Mouse (Mus musculus): ENCODE results near the gene Rab27a. TPM values are rescaled to one million over a fixed set of nuclear protein-coding genes. Genes with fewer than 3 reads are reported as not detected.

Rab27a gene
- polyA plus RNA-seq, 1 experiment: 14.8 TPM

GRCm38 (mm10) chr9:73090121-73090520 lies 45.5 kb downstream of the Rab27a start:
- no peaks in the 10 kb centered on the region for H3K27me3 ChIP-seq (ENCODE audit: control insufficient read depth, insufficient read depth, low read length)
- H3K36me3 ChIP-seq (ENCODE audit: control insufficient read depth, insufficient read depth, low read length): no peaks in the 10 kb centered on the region
- no peak overlapping the region for H3K27ac ChIP-seq (ENCODE audit: control insufficient read depth, insufficient read depth, low read depth, low read length)
- no peak for TF ChIP-seq POLR2A (IDR thresholded peaks at IDR 0.05; ENCODE audit: control insufficient read depth, low read depth, low read length)
- TF ChIP-seq CTCF (IDR thresholded peaks at IDR 0.05; ENCODE audit: control insufficient read depth, insufficient read depth, insufficient replicate concordance, low read depth, low read length): no peak
- no peak overlapping the region for H3K4me3 ChIP-seq (ENCODE audit: control insufficient read depth, low read depth, low read length)
- H3K4me1 ChIP-seq (ENCODE audit: control insufficient read depth, insufficient read depth, low read length): peaks cover 2% of the 10 kb centered on the region; the same call in 1 of the 2 replicates

DNA sequence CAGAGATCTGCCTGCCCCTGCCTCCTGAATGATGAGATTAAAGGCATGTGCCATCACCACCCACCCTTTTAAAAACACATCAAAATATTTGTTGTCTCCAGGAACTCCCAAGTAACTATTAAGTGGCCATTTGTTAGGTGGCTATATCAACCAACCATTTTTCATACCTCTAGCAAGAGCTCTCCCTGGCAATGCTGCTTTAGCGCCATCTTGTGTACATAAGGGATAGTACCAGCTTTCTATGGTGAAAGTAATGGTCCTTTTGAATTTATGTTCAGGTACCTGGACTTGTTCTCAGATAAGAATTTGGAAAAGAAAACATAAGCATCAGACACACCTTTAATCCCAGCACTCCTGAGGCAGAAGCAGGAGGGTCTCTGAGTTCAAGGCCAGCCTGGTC lies 47.1 kb downstream of the Rab27a start:
- Histone ChIP-seq H3K4me1 (ENCODE audit: control insufficient read depth, insufficient read depth, low read length) (peaks cover 2% of the 10 kb centered on the region; the same call in 1 of the 2 replicates), H3K27ac (ENCODE audit: control insufficient read depth, insufficient read depth, low read depth, low read length) (no peak overlapping the region), H3K4me3 (ENCODE audit: control insufficient read depth, low read depth, low read length) (no peak overlapping the region), H3K27me3 (ENCODE audit: control insufficient read depth, insufficient read depth, low read length) (no peaks in the 10 kb centered on the region), H3K36me3 (ENCODE audit: control insufficient read depth, insufficient read depth, low read length) (no peaks in the 10 kb centered on the region)
- TF ChIP-seq CTCF (IDR thresholded peaks at IDR 0.05; ENCODE audit: control insufficient read depth, insufficient read depth, insufficient replicate concordance, low read depth, low read length): no peak; the same call in 1 of the 2 replicates
- TF ChIP-seq POLR2A (IDR thresholded peaks at IDR 0.05; ENCODE audit: control insufficient read depth, low read depth, low read length): no peak

- peaks cover 2% of the 10 kb centered on the region; the same call in 1 of the 2 replicates for H3K4me1 ChIP-seq (ENCODE audit: control insufficient read depth, insufficient read depth, low read length)
- TF ChIP-seq POLR2A (IDR thresholded peaks at IDR 0.05; ENCODE audit: control insufficient read depth, low read depth, low read length) (peak; percentile 49; the same call in 1 of the 2 replicates), CTCF (IDR thresholded peaks at IDR 0.05; ENCODE audit: control insufficient read depth, insufficient read depth, insufficient replicate concordance, low read depth, low read length) (no peak)
- H3K4me3 ChIP-seq (ENCODE audit: control insufficient read depth, low read depth, low read length): peak overlapping the region; percentile 81
- peak overlapping the region; percentile 69 for H3K27ac ChIP-seq (ENCODE audit: control insufficient read depth, insufficient read depth, low read depth, low read length)
- H3K27me3 ChIP-seq (ENCODE audit: control insufficient read depth, insufficient read depth, low read length): no peaks in the 10 kb centered on the region
- H3K36me3 ChIP-seq (ENCODE audit: control insufficient read depth, insufficient read depth, low read length): no peaks in the 10 kb centered on the region
Measured at GRCm38 (mm10) chr9:73094580-73094979, 49.9 kb downstream of the Rab27a start.

GRCm38 (mm10) chr9:73097898-73098297 lies 53.2 kb downstream of the Rab27a start:
- no peak overlapping the region for H3K27ac ChIP-seq (ENCODE audit: control insufficient read depth, insufficient read depth, low read depth, low read length)
- TF ChIP-seq POLR2A (IDR thresholded peaks at IDR 0.05; ENCODE audit: control insufficient read depth, low read depth, low read length): no peak
- TF ChIP-seq CTCF (IDR thresholded peaks at IDR 0.05; ENCODE audit: control insufficient read depth, insufficient read depth, insufficient replicate concordance, low read depth, low read length): no peak
- peaks cover 9% of the 10 kb centered on the region for H3K4me1 ChIP-seq (ENCODE audit: control insufficient read depth, insufficient read depth, low read length)
- H3K36me3 ChIP-seq (ENCODE audit: control insufficient read depth, insufficient read depth, low read length): no peaks in the 10 kb centered on the region
- no peaks in the 10 kb centered on the region for H3K27me3 ChIP-seq (ENCODE audit: control insufficient read depth, insufficient read depth, low read length)
- H3K4me3 ChIP-seq (ENCODE audit: control insufficient read depth, low read depth, low read length): no peak overlapping the region

GRCm38 (mm10) chr9:73101536-73101935 lies 56.9 kb downstream of the Rab27a start, which contains the start of gene Khdc3:
Khdc3 (plus strand) TSS chr9:73101836.
- Histone ChIP-seq H3K4me1 (ENCODE audit: control insufficient read depth, insufficient read depth, low read length) (peaks cover 19% of the 10 kb centered on the region), H3K27me3 (ENCODE audit: control insufficient read depth, insufficient read depth, low read length) (no peaks in the 10 kb centered on the region), H3K4me3 (ENCODE audit: control insufficient read depth, low read depth, low read length) (no peak within 1 kb of the TSS), H3K36me3 (ENCODE audit: control insufficient read depth, insufficient read depth, low read length) (no peaks in the 10 kb centered on the region), H3K27ac (ENCODE audit: control insufficient read depth, insufficient read depth, low read depth, low read length) (no peak within 1 kb of the TSS)
- TF ChIP-seq CTCF (IDR thresholded peaks at IDR 0.05; ENCODE audit: control insufficient read depth, insufficient read depth, insufficient replicate concordance, low read depth, low read length) (no peak), POLR2A (IDR thresholded peaks at IDR 0.05; ENCODE audit: control insufficient read depth, low read depth, low read length) (no peak)

DNA sequence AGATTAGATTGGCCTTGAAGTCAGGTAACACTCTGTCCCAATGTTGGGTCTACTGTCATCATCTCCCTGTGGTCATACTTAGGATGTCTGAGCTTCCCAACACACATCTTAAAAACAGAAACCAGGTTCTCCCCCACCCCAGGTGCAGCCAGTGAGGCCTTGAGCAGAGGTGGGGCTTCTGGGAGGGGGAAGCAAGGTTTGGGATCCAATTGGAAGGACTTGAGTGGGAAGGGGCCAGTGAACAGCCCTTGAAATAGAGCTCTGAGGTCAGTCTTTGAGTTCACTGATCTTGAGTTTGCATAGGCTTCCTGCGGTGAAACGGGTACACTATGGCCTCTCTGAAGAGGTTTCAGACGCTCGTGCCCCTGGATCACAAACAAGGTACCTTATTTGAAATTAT lies 57.5 kb downstream of the Rab27a start, which contains the start of gene Gm20509:
Gene Gm20509 (plus strand): TSS at position 290 of the 400 bp plus-strand sequence.
- H3K4me1 ChIP-seq (ENCODE audit: control insufficient read depth, insufficient read depth, low read length): peaks cover 19% of the 10 kb centered on the region
- no peaks in the 10 kb centered on the region for H3K27me3 ChIP-seq (ENCODE audit: control insufficient read depth, insufficient read depth, low read length)
- no peaks in the 10 kb centered on the region for H3K36me3 ChIP-seq (ENCODE audit: control insufficient read depth, insufficient read depth, low read length)
- no peak within 1 kb of the TSS for H3K27ac ChIP-seq (ENCODE audit: control insufficient read depth, insufficient read depth, low read depth, low read length)
- peak within 1 kb of the TSS; percentile 81 for H3K4me3 ChIP-seq (ENCODE audit: control insufficient read depth, low read depth, low read length)
- no peak for TF ChIP-seq POLR2A (IDR thresholded peaks at IDR 0.05; ENCODE audit: control insufficient read depth, low read depth, low read length)
- TF ChIP-seq CTCF (IDR thresholded peaks at IDR 0.05; ENCODE audit: control insufficient read depth, insufficient read depth, insufficient replicate concordance, low read depth, low read length): no peak

GRCm38 (mm10) chr9:73103159-73103879 lies 58.7 kb downstream of the Rab27a start:
- Histone ChIP-seq H3K27me3 (ENCODE audit: control insufficient read depth, insufficient read depth, low read length) (no peaks in the 10 kb centered on the region), H3K27ac (ENCODE audit: control insufficient read depth, insufficient read depth, low read depth, low read length) (no peak overlapping the region), H3K36me3 (ENCODE audit: control insufficient read depth, insufficient read depth, low read length) (no peaks in the 10 kb centered on the region), H3K4me1 (ENCODE audit: control insufficient read depth, insufficient read depth, low read length) (peaks cover 19% of the 10 kb centered on the region), H3K4me3 (ENCODE audit: control insufficient read depth, low read depth, low read length) (peak overlapping the region; percentile 81)
- TF ChIP-seq POLR2A (IDR thresholded peaks at IDR 0.05; ENCODE audit: control insufficient read depth, low read depth, low read length) (no peak), CTCF (IDR thresholded peaks at IDR 0.05; ENCODE audit: control insufficient read depth, insufficient read depth, insufficient replicate concordance, low read depth, low read length) (no peak)

All from testis, adult 2 months (tissue).